Mouse (Mus musculus) cerebellum, postnatal 25 days (tissue): ENCODE data around the gene Ppia.
"Not testable (repeated sequence)": the region's sequence is repeated elsewhere in the genome, so short reads cannot be mapped to it uniquely, and the experiment has no call there.

Source experiments
- DNase-seq, 2 experiments: peaks; one replicate each; pipeline ENCODE4 v3.0.0; 2021; ENCODE audit warnings: mixed read lengths in 2 of 2

The Ppia gene

GRCm38 (mm10) chr11:6414751-6415550, at the start of gene Ppia:
Gene Ppia (plus strand): TSS chr11:6415443.
- peak in 1 of 2 experiments; percentile 49 for DNase-seq

GRCm38 (mm10) chr11:6365885-6366284, 49.4 kb upstream of the Ppia start:
- peak; percentile 77 to 86 for DNase-seq

- no peak for DNase-seq
Measured at GRCm38 (mm10) chr11:6366434-6366833, 48.8 kb upstream of the Ppia start.

GRCm38 (mm10) chr11:6367156-6367555, 48.1 kb upstream of the Ppia start:
- DNase-seq: no peak

GRCm38 (mm10) chr11:6367986-6368385, 47.3 kb upstream of the Ppia start:
- DNase-seq: not testable (repeated sequence)

- no peak for DNase-seq
Measured at GRCm38 (mm10) chr11:6371376-6372155, 43.7 kb upstream of the Ppia start.

GRCm38 (mm10) chr11:6372784-6373183, 42.5 kb upstream of the Ppia start:
- DNase-seq: no peak

- no peak for DNase-seq
Measured at GRCm38 (mm10) chr11:6380916-6381315, 34.3 kb upstream of the Ppia start.

GRCm38 (mm10) chr11:6388126-6388725, 27.0 kb upstream of the Ppia start:
- no peak for DNase-seq

- DNase-seq: peak; percentile 98
Measured at GRCm38 (mm10) chr11:6388726-6389413, 26.4 kb upstream of the Ppia start, which contains the start of gene Zmiz2. Gene Zmiz2 (plus strand): TSS chr11:6389074.

- peak; percentile 56 to 62 for DNase-seq
Measured at GRCm38 (mm10) chr11:6389483-6389921, 25.7 kb upstream of the Ppia start.

- no peak for DNase-seq
Measured at GRCm38 (mm10) chr11:6390376-6391053, 24.7 kb upstream of the Ppia start.

- DNase-seq: no peak
Measured at GRCm38 (mm10) chr11:6391516-6392276, 23.5 kb upstream of the Ppia start.

GRCm38 (mm10) chr11:6392857-6393256, 22.4 kb upstream of the Ppia start:
- no peak for DNase-seq

- DNase-seq: peak in 1 of 2 experiments; percentile 37
Measured at GRCm38 (mm10) chr11:6393866-6394265, 21.4 kb upstream of the Ppia start.

- DNase-seq: peak in 1 of 2 experiments; percentile 6
Measured at GRCm38 (mm10) chr11:6395565-6395964, 19.7 kb upstream of the Ppia start.

GRCm38 (mm10) chr11:6398141-6398540, 17.1 kb upstream of the Ppia start:
- no peak for DNase-seq

- peak; percentile 57 to 78 for DNase-seq
Measured at GRCm38 (mm10) chr11:6402515-6403510, 12.4 kb upstream of the Ppia start.

GRCm38 (mm10) chr11:6403830-6404405, 11.3 kb upstream of the Ppia start:
- DNase-seq: peak in 1 of 2 experiments; percentile 13
